Mouse (Mus musculus) kidney, embryonic 16.5 days (tissue): ENCODE results near the gene Svop. TPM values are rescaled to one million over a fixed set of nuclear protein-coding genes. Genes with fewer than 3 reads are reported as not detected.
A peak's percentile ranks its signal among the peaks of the same experiment; 100 is the strongest.

Experiments
- ATAC-seq: fragments of 200-750 bp; cut with Nextera tagmentation; 2 replicates; pipeline ENCODE4 v1.8.0; 2017; ENCODE audit warnings: moderate TSS enrichment; ENCODE audit not compliant: low FRiP score, low TSS enrichment
- H3K27ac ChIP-seq: fragments of 300-500 bp; sonication (generic); 2 replicates; pipeline ENCODE4 v1.5.1; 2014; ENCODE audit warnings: low read length
- H3K27me3 ChIP-seq: fragments of 300-500 bp; sonication (generic); 2 replicates; pipeline ENCODE4 v1.6.1; 2014; ENCODE audit warnings: low read length, control low read depth, mixed read lengths; ENCODE audit not compliant: insufficient read depth
- H3K36me3 ChIP-seq: fragments of 300-500 bp; sonication (generic); 2 replicates; pipeline ENCODE4 v1.6.1; 2014; ENCODE audit warnings: low read length, control low read depth, mixed read lengths; ENCODE audit not compliant: insufficient read depth
- H3K4me1 ChIP-seq: fragments of 300-500 bp; sonication (generic); 2 replicates; pipeline ENCODE4 v1.6.1; 2014; ENCODE audit warnings: low read length, control low read depth, mixed read lengths; ENCODE audit not compliant: insufficient read depth
- H3K4me2 ChIP-seq: fragments of 300-500 bp; sonication (generic); replicated peaks from 2 replicates; pipeline ENCODE4 v1.6.1; 2014; ENCODE audit warnings: low read depth, low read length
- H3K4me3 ChIP-seq: fragments of 300-500 bp; sonication (generic); 2 replicates; pipeline ENCODE4 v1.5.1; 2014; ENCODE audit warnings: mild to moderate bottlenecking, low read length
- H3K9ac ChIP-seq: fragments of 300-500 bp; sonication (generic); replicated peaks from 2 replicates; pipeline ENCODE4 v1.6.1; 2014; ENCODE audit warnings: low read length
- H3K9me3 ChIP-seq: fragments of 300-500 bp; sonication (generic); 2 replicates; pipeline ENCODE4 v1.6.1; 2016; ENCODE audit warnings: low read length, control low read depth
- WGBS: fragments of 180-500 bp; shearing (Covaris S2); extraction: QIAGEN DNeasy Blood & Tissue Kit; methylation state at CpG from one replicate; pipeline ENCODE4 v1.1.7; 2014; 5-methylcytosine and 5-hydroxymethylcytosine counted together
- polyA plus RNA-seq: library from polyadenylated mRNA; unstranded; fragments of >200 nt; fragmentation: Nextera tagmentation; extraction: Ambion mirVana; gene quantifications from 2 replicates; pipeline ENCODE4 v1.2.1, GENCODE M21; 2015

The Svop gene
- polyA plus RNA-seq, 1 experiment from 2014 or later: 0.36 TPM

- Histone ChIP-seq H3K9me3 (no peaks in the 10 kb centered on the region), H3K4me3 (no peak overlapping the region), H3K9ac (no peak overlapping the region), H3K4me2 (no peak overlapping the region), H3K27ac (no peak overlapping the region), H3K36me3 (no peaks in the 10 kb centered on the region), H3K4me1 (peaks cover 3% of the 10 kb centered on the region; the same call in 1 of the 2 replicates), H3K27me3 (no peaks in the 10 kb centered on the region)
- no peak for ATAC-seq
- 75% methylated on average over 1 of the region's 1 CpGs for WGBS
Measured at GRCm38 (mm10) chr5:114040911-114041310, 50.5 kb downstream of the Svop start.

GRCm38 (mm10) chr5:114040508-114040907 lies 50.9 kb downstream of the Svop start:
- Histone ChIP-seq H3K4me2 (no peak overlapping the region), H3K9ac (no peak overlapping the region), H3K9me3 (no peaks in the 10 kb centered on the region), H3K27me3 (no peaks in the 10 kb centered on the region), H3K4me3 (no peak overlapping the region), H3K36me3 (no peaks in the 10 kb centered on the region), H3K4me1 (peaks cover 3% of the 10 kb centered on the region; the same call in 1 of the 2 replicates), H3K27ac (no peak overlapping the region)
- WGBS: 28% methylated on average over 7 of the region's 8 CpGs
- no peak for ATAC-seq

- no peaks in the 10 kb centered on the region for H3K36me3 ChIP-seq
- H3K4me1 ChIP-seq: 0 out of 2 replicates have a peak, but pooled peaks cover 5% of the 10 kb centered on the region
- WGBS: 29% methylated on average over 10 of the region's 10 CpGs
- H3K9ac ChIP-seq: no peak overlapping the region
- H3K27ac ChIP-seq: no peak overlapping the region
- ATAC-seq: peak; percentile 88
- H3K27me3 ChIP-seq: no peaks in the 10 kb centered on the region
- H3K4me3 ChIP-seq: no peak overlapping the region
- no peaks in the 10 kb centered on the region for H3K9me3 ChIP-seq
- no peak overlapping the region for H3K4me2 ChIP-seq
Measured at GRCm38 (mm10) chr5:114035111-114035510, 56.3 kb downstream of the Svop start.

- Histone ChIP-seq H3K4me2 (no peak overlapping the region), H3K9ac (no peak overlapping the region), H3K36me3 (no peaks in the 10 kb centered on the region), H3K9me3 (no peaks in the 10 kb centered on the region), H3K4me1 (0 out of 2 replicates have a peak, but pooled peaks cover 5% of the 10 kb centered on the region), H3K4me3 (no peak overlapping the region), H3K27ac (no peak overlapping the region), H3K27me3 (no peaks in the 10 kb centered on the region)
- ATAC-seq: no peak
- 78% methylated on average over 7 of the region's 7 CpGs for WGBS
Measured at GRCm38 (mm10) chr5:114034393-114034792, 57.0 kb downstream of the Svop start.

- H3K4me2 ChIP-seq: no peak overlapping the region
- no peak overlapping the region for H3K4me3 ChIP-seq
- H3K9ac ChIP-seq: no peak overlapping the region
- no peaks in the 10 kb centered on the region for H3K27me3 ChIP-seq
- no peak overlapping the region for H3K27ac ChIP-seq
- H3K4me1 ChIP-seq: 0 out of 2 replicates have a peak, but pooled peaks cover 5% of the 10 kb centered on the region
- no peaks in the 10 kb centered on the region for H3K9me3 ChIP-seq
- no peak for ATAC-seq
- 73% methylated on average over 3 of the region's 3 CpGs for WGBS
- no peaks in the 10 kb centered on the region for H3K36me3 ChIP-seq
Measured at GRCm38 (mm10) chr5:114032161-114032763, 59.1 kb downstream of the Svop start.

GRCm38 (mm10) chr5:114030652-114031051 lies 60.7 kb downstream of the Svop start:
- WGBS: 86% methylated on average over 12 of the region's 12 CpGs
- H3K27ac ChIP-seq: no peak overlapping the region
- H3K9me3 ChIP-seq: no peaks in the 10 kb centered on the region
- no peaks in the 10 kb centered on the region for H3K27me3 ChIP-seq
- H3K4me1 ChIP-seq: 0 out of 2 replicates have a peak, but pooled peaks cover 5% of the 10 kb centered on the region
- H3K4me2 ChIP-seq: no peak overlapping the region
- H3K9ac ChIP-seq: no peak overlapping the region
- no peak for ATAC-seq
- no peak overlapping the region for H3K4me3 ChIP-seq
- H3K36me3 ChIP-seq: no peaks in the 10 kb centered on the region

- ATAC-seq: no peak
- no peaks in the 10 kb centered on the region for H3K36me3 ChIP-seq
- no peak overlapping the region for H3K4me2 ChIP-seq
- no peaks in the 10 kb centered on the region for H3K27me3 ChIP-seq
- no peak overlapping the region for H3K9ac ChIP-seq
- H3K4me1 ChIP-seq: 0 out of 2 replicates have a peak, but pooled peaks cover 5% of the 10 kb centered on the region
- no peak overlapping the region for H3K4me3 ChIP-seq
- no peak overlapping the region for H3K27ac ChIP-seq
- H3K9me3 ChIP-seq: no peaks in the 10 kb centered on the region
- 90% methylated on average over 12 of the region's 12 CpGs for WGBS
Measured at GRCm38 (mm10) chr5:114028111-114028510, 63.3 kb downstream of the Svop start.

GRCm38 (mm10) chr5:114027217-114027944 lies 64.0 kb downstream of the Svop start:
- ATAC-seq: no peak
- Histone ChIP-seq H3K4me3 (no peak overlapping the region), H3K4me2 (no peak overlapping the region), H3K9me3 (no peaks in the 10 kb centered on the region), H3K27ac (no peak overlapping the region), H3K4me1 (0 out of 2 replicates have a peak, but pooled peaks cover 5% of the 10 kb centered on the region), H3K27me3 (no peaks in the 10 kb centered on the region), H3K9ac (no peak overlapping the region), H3K36me3 (no peaks in the 10 kb centered on the region)
- WGBS: 84% methylated on average over 12 of the region's 12 CpGs

GRCm38 (mm10) chr5:114024885-114025284 lies 66.5 kb downstream of the Svop start:
- 0 out of 2 replicates have a peak, but pooled peaks cover 5% of the 10 kb centered on the region for H3K4me1 ChIP-seq
- no peaks in the 10 kb centered on the region for H3K36me3 ChIP-seq
- H3K9me3 ChIP-seq: no peaks in the 10 kb centered on the region
- no peak overlapping the region for H3K4me3 ChIP-seq
- ATAC-seq: 0 out of 2 replicates have a peak, but pooled peaks have one; percentile 16
- H3K9ac ChIP-seq: no peak overlapping the region
- no peak overlapping the region for H3K27ac ChIP-seq
- H3K4me2 ChIP-seq: 0 out of 2 replicates have a peak overlapping the region, but pooled peaks have one; percentile 29
- H3K27me3 ChIP-seq: no peaks in the 10 kb centered on the region
- 7% methylated on average over 10 of the region's 10 CpGs for WGBS

- H3K4me1 ChIP-seq: 0 out of 2 replicates have a peak, but pooled peaks cover 5% of the 10 kb centered on the region
- no peak overlapping the region for H3K4me3 ChIP-seq
- no peak overlapping the region for H3K27ac ChIP-seq
- no peak overlapping the region for H3K4me2 ChIP-seq
- H3K9me3 ChIP-seq: no peaks in the 10 kb centered on the region
- no peak overlapping the region for H3K9ac ChIP-seq
- 54% methylated on average over 6 of the region's 6 CpGs for WGBS
- no peak for ATAC-seq
- no peaks in the 10 kb centered on the region for H3K36me3 ChIP-seq
- H3K27me3 ChIP-seq: no peaks in the 10 kb centered on the region
Measured at GRCm38 (mm10) chr5:114024390-114024789, 67.0 kb downstream of the Svop start.
